Mouse (Mus musculus): Measurements from ENCODE around the gene Cobll1. TPM values are rescaled to one million over a fixed set of nuclear protein-coding genes. Genes with fewer than 3 reads are reported as not detected.

The Cobll1 gene
- polyA plus RNA-seq, 1 experiment from 2014 or later, result 19.9 TPM

- no peaks in the 10 kb centered on the region for H3K27me3 ChIP-seq (replicated peaks)
- no peaks in the 10 kb centered on the region; the same call in 1 of the 2 replicates for H3K4me1 ChIP-seq (replicated peaks)
- no peaks in the 10 kb centered on the region for H3K36me3 ChIP-seq
- WGBS, result 67% methylated on average over 1 of the region's 1 CpGs
- H3K4me2 ChIP-seq (replicated peaks), result no peak overlapping the region
- ATAC-seq, result peak; percentile 68
- no peak overlapping the region for H3K4me3 ChIP-seq (replicated peaks)
- H3K27ac ChIP-seq, result no peak overlapping the region
- no peaks in the 10 kb centered on the region for H3K9me3 ChIP-seq
- no peak overlapping the region for H3K9ac ChIP-seq
These were observed 24.6 kb downstream of the Cobll1 start for GRCm38 (mm10) chr2:65214556-65214955.

GRCm38 (mm10) chr2:65213675-65214074, 25.5 kb downstream of the Cobll1 start:
- Histone ChIP-seq H3K4me2 (replicated peaks) (no peak overlapping the region), H3K4me3 (replicated peaks) (no peak overlapping the region), H3K27ac (no peak overlapping the region), H3K9me3 (no peaks in the 10 kb centered on the region), H3K9ac (no peak overlapping the region), H3K4me1 (replicated peaks) (no peaks in the 10 kb centered on the region; the same call in 1 of the 2 replicates), H3K27me3 (replicated peaks) (no peaks in the 10 kb centered on the region), H3K36me3 (no peaks in the 10 kb centered on the region)
- no peak for ATAC-seq
- 93% methylated on average over 3 of the region's 3 CpGs for WGBS

- H3K4me2 ChIP-seq (replicated peaks), result no peak overlapping the region
- H3K27me3 ChIP-seq (replicated peaks), result no peaks in the 10 kb centered on the region
- H3K4me1 ChIP-seq (replicated peaks), result no peaks in the 10 kb centered on the region; the same call in 1 of the 2 replicates
- no peak overlapping the region for H3K9ac ChIP-seq
- no peak overlapping the region for H3K4me3 ChIP-seq (replicated peaks)
- H3K27ac ChIP-seq, result no peak overlapping the region
- H3K9me3 ChIP-seq, result no peaks in the 10 kb centered on the region
- no peaks in the 10 kb centered on the region for H3K36me3 ChIP-seq
- ATAC-seq, result no peak
- 82% methylated on average over 3 of the region's 3 CpGs for WGBS
These were observed 27.6 kb downstream of the Cobll1 start for GRCm38 (mm10) chr2:65211620-65212019.

GRCm38 (mm10) chr2:65207750-65208149, 31.5 kb downstream of the Cobll1 start:
- H3K4me3 ChIP-seq (replicated peaks), result no peak overlapping the region
- H3K4me2 ChIP-seq (replicated peaks), result no peak overlapping the region
- H3K9me3 ChIP-seq, result no peaks in the 10 kb centered on the region
- no peak overlapping the region for H3K9ac ChIP-seq
- no peaks in the 10 kb centered on the region for H3K27me3 ChIP-seq (replicated peaks)
- no peak overlapping the region for H3K27ac ChIP-seq
- no peaks in the 10 kb centered on the region; the same call in 1 of the 2 replicates for H3K4me1 ChIP-seq (replicated peaks)
- 77% methylated on average over 2 of the region's 2 CpGs for WGBS
- no peak for ATAC-seq
- no peaks in the 10 kb centered on the region for H3K36me3 ChIP-seq

- Histone ChIP-seq H3K4me2 (replicated peaks) (no peak overlapping the region), H3K9ac (no peak overlapping the region), H3K4me3 (replicated peaks) (no peak overlapping the region), H3K9me3 (no peaks in the 10 kb centered on the region), H3K27me3 (replicated peaks) (no peaks in the 10 kb centered on the region), H3K36me3 (no peaks in the 10 kb centered on the region), H3K27ac (no peak overlapping the region), H3K4me1 (replicated peaks) (no peaks in the 10 kb centered on the region)
- 55% methylated on average over 7 of the region's 7 CpGs for WGBS
- no peak for ATAC-seq
These were observed 35.5 kb downstream of the Cobll1 start for GRCm38 (mm10) chr2:65203699-65204098.

- Histone ChIP-seq H3K4me1 (replicated peaks) (no peaks in the 10 kb centered on the region), H3K9ac (no peak overlapping the region), H3K27me3 (replicated peaks) (no peaks in the 10 kb centered on the region), H3K27ac (no peak overlapping the region), H3K9me3 (no peaks in the 10 kb centered on the region), H3K36me3 (no peaks in the 10 kb centered on the region), H3K4me2 (replicated peaks) (no peak overlapping the region), H3K4me3 (replicated peaks) (no peak overlapping the region)
- no peak for ATAC-seq
- WGBS, result 86% methylated on average over 9 of the region's 9 CpGs
These were observed 39.5 kb downstream of the Cobll1 start for GRCm38 (mm10) chr2:65199706-65200105.

- no peaks in the 10 kb centered on the region for H3K9me3 ChIP-seq
- WGBS, result 91% methylated on average over 3 of the region's 3 CpGs
- H3K4me2 ChIP-seq (replicated peaks), result no peak overlapping the region
- no peak overlapping the region for H3K4me3 ChIP-seq (replicated peaks)
- no peaks in the 10 kb centered on the region for H3K27me3 ChIP-seq (replicated peaks)
- H3K9ac ChIP-seq, result no peak overlapping the region
- no peaks in the 10 kb centered on the region for H3K4me1 ChIP-seq (replicated peaks)
- ATAC-seq, result no peak
- H3K27ac ChIP-seq, result no peak overlapping the region
- H3K36me3 ChIP-seq, result no peaks in the 10 kb centered on the region
These were observed 40.6 kb downstream of the Cobll1 start for GRCm38 (mm10) chr2:65198605-65199004.

GRCm38 (mm10) chr2:65196994-65197393, 42.2 kb downstream of the Cobll1 start:
- WGBS, result 93% methylated on average over 1 of the region's 1 CpGs
- Histone ChIP-seq H3K9me3 (no peaks in the 10 kb centered on the region), H3K4me1 (replicated peaks) (peaks cover 4% of the 10 kb centered on the region; the same call in 1 of the 2 replicates), H3K36me3 (no peaks in the 10 kb centered on the region), H3K4me3 (replicated peaks) (no peak overlapping the region), H3K27ac (no peak overlapping the region), H3K4me2 (replicated peaks) (no peak overlapping the region), H3K27me3 (replicated peaks) (no peaks in the 10 kb centered on the region), H3K9ac (no peak overlapping the region)
- no peak for ATAC-seq

- no peak for ATAC-seq
- no peaks in the 10 kb centered on the region for H3K36me3 ChIP-seq
- no peaks in the 10 kb centered on the region for H3K9me3 ChIP-seq
- no peak overlapping the region for H3K27ac ChIP-seq
- H3K4me2 ChIP-seq (replicated peaks), result no peak overlapping the region
- WGBS, result 73% methylated on average over 9 of the region's 9 CpGs
- H3K9ac ChIP-seq, result no peak overlapping the region
- H3K27me3 ChIP-seq (replicated peaks), result no peaks in the 10 kb centered on the region
- H3K4me1 ChIP-seq (replicated peaks), result peaks cover 9% of the 10 kb centered on the region
- no peak overlapping the region for H3K4me3 ChIP-seq (replicated peaks)
These were observed 43.8 kb downstream of the Cobll1 start for GRCm38 (mm10) chr2:65195233-65196010.

GRCm38 (mm10) chr2:65193091-65193795, 46.0 kb downstream of the Cobll1 start:
- H3K4me3 ChIP-seq (replicated peaks), result no peak overlapping the region
- H3K27me3 ChIP-seq (replicated peaks), result no peaks in the 10 kb centered on the region
- ATAC-seq, result no peak
- H3K9ac ChIP-seq, result no peak overlapping the region
- no peaks in the 10 kb centered on the region for H3K36me3 ChIP-seq
- 68% methylated on average over 12 of the region's 12 CpGs for WGBS
- no peaks in the 10 kb centered on the region for H3K9me3 ChIP-seq
- H3K4me1 ChIP-seq (replicated peaks), result peaks cover 15% of the 10 kb centered on the region
- no peak overlapping the region for H3K4me2 ChIP-seq (replicated peaks)
- H3K27ac ChIP-seq, result no peak overlapping the region

- no peaks in the 10 kb centered on the region for H3K9me3 ChIP-seq
- no peak overlapping the region for H3K4me2 ChIP-seq (replicated peaks)
- 23% methylated on average over 7 of the region's 7 CpGs for WGBS
- H3K4me3 ChIP-seq (replicated peaks), result no peak overlapping the region
- H3K4me1 ChIP-seq (replicated peaks), result peaks cover 15% of the 10 kb centered on the region
- no peaks in the 10 kb centered on the region for H3K27me3 ChIP-seq (replicated peaks)
- no peak overlapping the region for H3K9ac ChIP-seq
- no peak overlapping the region for H3K27ac ChIP-seq
- H3K36me3 ChIP-seq, result no peaks in the 10 kb centered on the region
- peak; percentile 81 for ATAC-seq
These were observed 47.8 kb downstream of the Cobll1 start for GRCm38 (mm10) chr2:65191398-65191797.

GRCm38 (mm10) chr2:65189346-65189745, 49.9 kb downstream of the Cobll1 start:
- WGBS, result 39% methylated on average over 7 of the region's 7 CpGs
- no peaks in the 10 kb centered on the region for H3K36me3 ChIP-seq
- no peaks in the 10 kb centered on the region for H3K9me3 ChIP-seq
- 0 out of 2 replicates have a peak overlapping the region, but pooled peaks have one; percentile 14 for H3K27ac ChIP-seq
- no peak overlapping the region for H3K4me2 ChIP-seq (replicated peaks)
- peak; percentile 54 for ATAC-seq
- no peak overlapping the region for H3K9ac ChIP-seq
- H3K4me1 ChIP-seq (replicated peaks), result peaks cover 15% of the 10 kb centered on the region
- no peak overlapping the region for H3K4me3 ChIP-seq (replicated peaks)
- H3K27me3 ChIP-seq (replicated peaks), result no peaks in the 10 kb centered on the region
